Comparison of ENCODE assay signal across 8 mouse cellular contexts in genomic region chr3:28265183-28265582, GRCm38 (mm10). TPM values are rescaled to one million over a fixed set of nuclear protein-coding genes. Genes with fewer than 3 reads are reported as not detected.
DNase-seq lines count a peak whose midpoint lies in the region; ATAC-seq and TF ChIP-seq lines count a peak whose summit lies in the region.

No protein-coding gene starts in this region.

- H3K4me2 ChIP-seq in forebrain, postnatal 0 days (ENCODE audit: low read depth), result peak overlapping the region; percentile 86
- peak overlapping the region; percentile 65 for H3K4me2 ChIP-seq in midbrain, postnatal 0 days (ENCODE audit: low read depth, low read length, poor library complexity, severe bottlenecking)

- ATAC-seq in forebrain, postnatal 0 days, result peak; percentile 10
- peak; percentile 17; the same call in 1 of the 2 replicates for ATAC-seq in midbrain, postnatal 0 days (ENCODE audit: low FRiP score)

- peak overlapping the region; percentile 94 for H3K9ac ChIP-seq in forebrain, postnatal 0 days
- peak overlapping the region; percentile 98 for H3K9ac ChIP-seq in midbrain, postnatal 0 days (replicated peaks; ENCODE audit: low read length, poor library complexity, severe bottlenecking)

- intact Hi-C loops in left cerebral cortex, postnatal 36 days (cut with DNase I), result loop anchor here (5.0 kb wide), 1 partner anchor 52 kb away; no protein-coding TSS in a partner anchor

- 13% methylated on average over 4 of the region's 4 CpGs for WGBS in forebrain, postnatal 0 days
- WGBS in midbrain, postnatal 0 days, result 5% methylated on average over 4 of the region's 4 CpGs

- no peak for TF ChIP-seq CTCF in forebrain, postnatal 0 days (IDR thresholded peaks at IDR 0.05; ENCODE audit: low read depth)
- no peak for TF ChIP-seq CTCF in midbrain, postnatal 0 days (IDR thresholded peaks at IDR 0.05)

- peaks cover 21% of the 10 kb centered on the region for H3K4me1 ChIP-seq in forebrain, postnatal 0 days (ENCODE audit: insufficient read depth)
- H3K4me1 ChIP-seq in midbrain, postnatal 0 days (ENCODE audit: insufficient read depth, low read length), result peaks cover 7% of the 10 kb centered on the region

- peak; percentile 78 for DNase-seq in heart, adult 11 months
- DNase-seq in heart, postnatal 4 days, result no peak
- peak; percentile 28 for DNase-seq in T-cell, adult 2 months (ENCODE audit: low spot score)
- DNase-seq in forebrain, postnatal 0 days, result no peak
- peak; percentile 30 to 31 for DNase-seq in left cerebral cortex, postnatal 36 days (ENCODE audit: low spot score in 2 of 2)
- peak; percentile 77 for DNase-seq in midbrain, postnatal 0 days (ENCODE audit: low spot score)
- no peak for DNase-seq in testis, postnatal 10 days (ENCODE audit: low spot score)
- no peak for DNase-seq in gastrocnemius, postnatal 4 days (ENCODE audit: low spot score in 2 of 2)

- H3K4me3 ChIP-seq in forebrain, postnatal 0 days (ENCODE audit: low read depth, low read length), result peak overlapping the region; percentile 89
- H3K4me3 ChIP-seq in midbrain, postnatal 0 days (ENCODE audit: low read depth, low read length), result peak overlapping the region; percentile 94

- no peaks in the 10 kb centered on the region for H3K27me3 ChIP-seq in forebrain, postnatal 0 days (ENCODE audit: insufficient read depth, low read length)
- H3K27me3 ChIP-seq in midbrain, postnatal 0 days (ENCODE audit: insufficient read depth, low read length), result no peaks in the 10 kb centered on the region

- peak overlapping the region; percentile 95 for H3K27ac ChIP-seq in forebrain, postnatal 0 days (ENCODE audit: low read depth, low read length)
- H3K27ac ChIP-seq in midbrain, postnatal 0 days (ENCODE audit: low read depth, low read length), result peak overlapping the region; percentile 97

- H3K36me3 ChIP-seq in forebrain, postnatal 0 days (ENCODE audit: insufficient read depth), result no peaks in the 10 kb centered on the region
- no peaks in the 10 kb centered on the region for H3K36me3 ChIP-seq in midbrain, postnatal 0 days (ENCODE audit: insufficient read depth, low read length)

- no peaks in the 10 kb centered on the region for H3K9me3 ChIP-seq in forebrain, postnatal 0 days (ENCODE audit: low read length)
- no peaks in the 10 kb centered on the region for H3K9me3 ChIP-seq in midbrain, postnatal 0 days (ENCODE audit: low read length)

RNA-seq across cellular contexts. Expression of gene Tnik, which starts 2.2 kb away (rescaled TPM):
- 10 to 100 TPM; 39.2 to 40.7 TPM for total RNA-seq in heart, postnatal 4 days (2021)
- total RNA-seq in forebrain, postnatal 0 days (2014; rRNA removed), result 105 and 125 TPM in 2 replicates
- polyA plus RNA-seq in forebrain, postnatal 0 days (2015; fragmentation: Nextera tagmentation; extraction: Ambion mirVana), result 27.9 and 43.0 TPM in 2 replicates
- 100 to 1,000 TPM; 164 to 253 TPM for total RNA-seq in left cerebral cortex, postnatal 36 days (2021)
- total RNA-seq in midbrain, postnatal 0 days (2014; rRNA removed), result 118 and 143 TPM in 2 replicates
- polyA plus RNA-seq in midbrain, postnatal 0 days (2015; fragmentation: Nextera tagmentation; extraction: Ambion mirVana), result 51.1 and 58.2 TPM in 2 replicates
- total RNA-seq in gastrocnemius, postnatal 4 days (2021), result 10 to 100 TPM; 75.8 to 77.6 TPM

Comparison
In these comparisons a context has a peak if more than half of its experiments do, and no peak if none do; other contexts are left out.
1. DNase-seq: peak in heart, adult 11 months (single experiment), T-cell, adult 2 months (single experiment), left cerebral cortex, postnatal 36 days (2 of 2) and midbrain, postnatal 0 days (single experiment); none in heart, postnatal 4 days (single experiment), forebrain, postnatal 0 days (single experiment), testis, postnatal 10 days (single experiment) and gastrocnemius, postnatal 4 days (0 of 2).